8 mouse cellular contexts compared by ENCODE assay signal in the genomic region with DNA sequence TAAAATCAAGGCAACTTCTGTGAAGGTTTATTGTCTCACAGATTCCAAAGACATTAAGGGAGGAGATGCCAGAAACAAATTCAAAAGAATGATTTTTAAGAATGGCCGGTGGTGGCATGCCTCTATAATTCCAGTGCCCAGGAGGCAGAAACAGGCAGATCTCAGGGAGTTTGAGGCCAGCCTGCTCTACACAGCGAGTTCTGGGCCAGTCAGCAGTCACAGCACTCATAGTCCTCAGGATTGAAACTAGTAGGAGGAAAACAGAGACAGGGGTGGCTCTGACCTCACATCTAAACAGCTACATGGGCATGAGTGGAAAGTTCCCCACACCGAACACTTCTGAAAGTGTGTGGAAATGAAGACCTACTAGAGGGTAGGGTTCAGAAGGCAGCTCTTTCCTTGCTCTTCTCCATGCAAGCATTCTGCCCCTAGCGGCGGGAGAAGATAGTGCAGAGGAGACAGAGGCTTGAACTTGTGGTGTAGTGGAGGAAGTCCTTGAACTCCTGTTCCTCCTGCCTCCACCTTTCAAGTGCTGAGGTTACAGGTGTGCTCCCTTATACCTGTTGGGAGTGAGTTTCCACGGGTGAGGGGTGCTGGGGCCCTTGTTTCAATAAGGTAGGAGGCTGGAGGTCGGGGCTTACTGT. TPM values are rescaled to one million over a fixed set of nuclear protein-coding genes. Genes with fewer than 3 reads are reported as not detected.
A peak's percentile ranks its signal among the peaks of the same experiment; 100 is the strongest.
DNase-seq lines count a peak whose midpoint lies in the region; ATAC-seq and TF ChIP-seq lines count a peak whose summit lies in the region.
"Had no signal": no experiment of that assay in that cellular context is flagged by ENCODE, and none has a peak within 500 bp of the region (broad histone marks: within the 10 kb centered on the region; RNA-seq: fewer than 3 reads in every experiment).

No protein-coding gene starts in this region.

- H3K4me2 ChIP-seq in kidney, embryonic 14.5 days (replicated peaks; ENCODE audit: low read depth, low read length), result no peak overlapping the region
- H3K4me2 ChIP-seq: heart, embryonic 13.5 days had no signal

- H3K9ac ChIP-seq in kidney, embryonic 14.5 days (ENCODE audit: low read depth, low read length), result no peak overlapping the region
- H3K9ac ChIP-seq: heart, embryonic 13.5 days had no signal

- no peak overlapping the region for H3K27ac ChIP-seq in kidney, embryonic 14.5 days (ENCODE audit: low read depth, low read length)
- H3K27ac ChIP-seq: heart, embryonic 13.5 days had no signal

- H3K36me3 ChIP-seq in kidney, embryonic 14.5 days (ENCODE audit: control insufficient read depth, insufficient read depth, low read length), result no peaks in the 10 kb centered on the region
- no peaks in the 10 kb centered on the region for H3K36me3 ChIP-seq in G1E (replicated peaks)
- H3K36me3 ChIP-seq: heart, embryonic 13.5 days had no signal

- no peaks in the 10 kb centered on the region for H3K4me1 ChIP-seq in kidney, embryonic 14.5 days (ENCODE audit: control insufficient read depth, insufficient read depth, low read length)
- no peaks in the 10 kb centered on the region for H3K4me1 ChIP-seq in G1E (ENCODE audit: insufficient read depth, low read depth, low read length)
- H3K4me1 ChIP-seq: heart, embryonic 13.5 days had no signal

- WGBS in kidney, embryonic 14.5 days, result 56% methylated on average over 7 of the region's 7 CpGs

- DNase-seq in kidney, postnatal 10 days, result peak; percentile 33
- DNase-seq in G1E (ENCODE audit: low spot score), result no peak
- DNase-seq in c-Kit-positive CD71-negative TER-119-negative erythroid progenitor cells, embryonic 14.5 days (ENCODE audit: low read depth), result peak; percentile 53
- DNase-seq in thymus, postnatal 4 days, result peak; percentile 81
- DNase-seq in left cerebral cortex, adult 18-20 months (ENCODE audit: low spot score in 2 of 2), result no peak

- H3K4me3 ChIP-seq in kidney, embryonic 14.5 days (ENCODE audit: low read length), result no peak overlapping the region
- no peak overlapping the region for H3K4me3 ChIP-seq in G1E (ENCODE audit: low read depth, low read length)
- H3K4me3 ChIP-seq: heart, embryonic 13.5 days had no signal

- H3K9me3 ChIP-seq in kidney, embryonic 14.5 days (ENCODE audit: control insufficient read depth, low read length), result no peaks in the 10 kb centered on the region
- no peaks in the 10 kb centered on the region for H3K9me3 ChIP-seq in G1E (replicated peaks)
- H3K9me3 ChIP-seq: heart, embryonic 13.5 days had no signal

- peak; percentile 84 for TF ChIP-seq CTCF in G1E (IDR thresholded peaks at IDR 0.05; ENCODE audit: low read depth, low read length)

- H3K27me3 ChIP-seq in kidney, embryonic 14.5 days (ENCODE audit: control insufficient read depth, insufficient read depth, low read length), result no peaks in the 10 kb centered on the region
- H3K27me3 ChIP-seq in G1E (ENCODE audit: insufficient read depth, low read length), result peaks cover 3% of the 10 kb centered on the region; the same call in 1 of the 2 replicates

- no peak for ATAC-seq in kidney, embryonic 14.5 days (ENCODE audit: low FRiP score, low TSS enrichment)
- peak; percentile 28; the same call in 1 of the 2 replicates for ATAC-seq in G1E (ENCODE audit: extremely low read depth, insufficient number of reproducible peaks, low FRiP score, poor library complexity, severe bottlenecking)
- peak; percentile 87 for ATAC-seq in megakaryocyte, adult 5-6 weeks (ENCODE audit: poor library complexity, severe bottlenecking)

RNA-seq across cellular contexts. Expression of a gene that starts 14.2 kb away (rescaled TPM):
- polyA plus RNA-seq in kidney, embryonic 14.5 days (2014; fragmentation: Nextera tagmentation; extraction: Ambion mirVana), result not detected in 2 replicates
- total RNA-seq in G1E (2014; fragmentation: Nextera tagmentation), result not detected in 2 replicates
- total RNA-seq in G1E (2017), result not detected in 2 replicates
- polyA plus RNA-seq in G1E (2012), result not detected in 2 replicates
- total RNA-seq in megakaryocyte, adult 5-6 weeks (2015), result 0.11 and 0.31 TPM in 2 replicates
- total RNA-seq in megakaryocyte, adult 5-6 weeks (2017), result 0.29 TPM in 1 of 2 replicates, not detected in the other
- 1 to 10 TPM; 1.0 to 1.1 TPM for total RNA-seq in left cerebral cortex, adult 18-20 months (2021)
- polyA plus RNA-seq: heart, embryonic 13.5 days had no signal

RNA-seq across cellular contexts. Expression of a gene that starts 27.0 kb away (rescaled TPM):
- polyA plus RNA-seq in kidney, embryonic 14.5 days (2014; fragmentation: Nextera tagmentation; extraction: Ambion mirVana), result 115 and 148 TPM in 2 replicates
- total RNA-seq in G1E (2014; fragmentation: Nextera tagmentation) (not detected in 2 replicates), G1E (2017) (0.35 TPM in 1 of 2 replicates, not detected in the other)
- polyA plus RNA-seq in G1E (2012), result not detected in 2 replicates
- total RNA-seq in megakaryocyte, adult 5-6 weeks (2015), result 2,141 and 2,313 TPM in 2 replicates
- total RNA-seq in megakaryocyte, adult 5-6 weeks (2017), result 1,043 and 1,047 TPM in 2 replicates
- 10 to 100 TPM; 30.8 to 37.4 TPM for total RNA-seq in left cerebral cortex, adult 18-20 months (2021)

RNA-seq across cellular contexts. Expression of a gene that starts 29.1 kb away (rescaled TPM):
- polyA plus RNA-seq in kidney, embryonic 14.5 days (2014; fragmentation: Nextera tagmentation; extraction: Ambion mirVana), result 2.4 and 4.2 TPM in 2 replicates
- total RNA-seq in G1E (2014; fragmentation: Nextera tagmentation) (2.4 TPM in 1 of 2 replicates, not detected in the other), G1E (2017) (not detected in 2 replicates)
- polyA plus RNA-seq in G1E (2012), result not detected in 2 replicates
- total RNA-seq in megakaryocyte, adult 5-6 weeks (2015), result 16,705 and 21,369 TPM in 2 replicates
- 18,572 and 19,307 TPM in 2 replicates for total RNA-seq in megakaryocyte, adult 5-6 weeks (2017)
- 1 to 10 TPM in 1 of 2 experiments, not detected in 1; 2.6 TPM for total RNA-seq in left cerebral cortex, adult 18-20 months (2021)

RNA-seq across cellular contexts. Expression of a gene that starts 31.3 kb away (rescaled TPM):
- polyA plus RNA-seq in kidney, embryonic 14.5 days (2014; fragmentation: Nextera tagmentation; extraction: Ambion mirVana), result 0.56 TPM in 1 of 2 replicates, not detected in the other
- total RNA-seq in G1E (2014; fragmentation: Nextera tagmentation) (not detected in 2 replicates), G1E (2017) (not detected in 2 replicates)
- not detected in 2 replicates for polyA plus RNA-seq in G1E (2012)
- total RNA-seq in megakaryocyte, adult 5-6 weeks (2015), result not detected in 2 replicates
- 3.4 TPM in 1 of 2 replicates, not detected in the other for total RNA-seq in megakaryocyte, adult 5-6 weeks (2017)
- total RNA-seq in left cerebral cortex, adult 18-20 months (2021), result not detected
- polyA plus RNA-seq: heart, embryonic 13.5 days had no signal

RNA-seq across cellular contexts. Expression of a gene that starts 36.1 kb away (rescaled TPM):
- 2.7 and 3.9 TPM in 2 replicates for polyA plus RNA-seq in kidney, embryonic 14.5 days (2014; fragmentation: Nextera tagmentation; extraction: Ambion mirVana)
- total RNA-seq in G1E (2014; fragmentation: Nextera tagmentation) (not detected in 2 replicates), G1E (2017) (0.64 TPM in 1 of 2 replicates, not detected in the other)
- polyA plus RNA-seq in G1E (2012), result not detected in 2 replicates
- 2,878 and 2,936 TPM in 2 replicates for total RNA-seq in megakaryocyte, adult 5-6 weeks (2015)
- 3,102 and 3,469 TPM in 2 replicates for total RNA-seq in megakaryocyte, adult 5-6 weeks (2017)
- 1 to 10 TPM; 2.9 to 4.5 TPM for total RNA-seq in left cerebral cortex, adult 18-20 months (2021)

Comparison
In these comparisons a context has a peak if more than half of its experiments do, and no peak if none do; other contexts are left out.
1. DNase-seq: peak in kidney, postnatal 10 days (single experiment), c-Kit-positive CD71-negative TER-119-negative erythroid progenitor cells, embryonic 14.5 days (single experiment) and thymus, postnatal 4 days (single experiment); none in G1E (single experiment) and left cerebral cortex, adult 18-20 months (0 of 2).
2. RNA of a gene that starts 27.0 kb away (total RNA-seq): 1,043 to 2,313 TPM in megakaryocyte, adult 5-6 weeks and 30.8 to 37.4 TPM in left cerebral cortex, adult 18-20 months; 0.35 TPM in G1E; every median in the first group is over 10 times any median in the second.
3. RNA of a gene that starts 29.1 kb away (total RNA-seq): 16,705 to 21,369 TPM in megakaryocyte, adult 5-6 weeks; 2.6 TPM in left cerebral cortex, adult 18-20 months and 2.4 TPM in G1E; every median in the first group is over 1,000 times any median in the second.